Mouse (Mus musculus): ENCODE measurements around the gene Akap8l.

DNA sequence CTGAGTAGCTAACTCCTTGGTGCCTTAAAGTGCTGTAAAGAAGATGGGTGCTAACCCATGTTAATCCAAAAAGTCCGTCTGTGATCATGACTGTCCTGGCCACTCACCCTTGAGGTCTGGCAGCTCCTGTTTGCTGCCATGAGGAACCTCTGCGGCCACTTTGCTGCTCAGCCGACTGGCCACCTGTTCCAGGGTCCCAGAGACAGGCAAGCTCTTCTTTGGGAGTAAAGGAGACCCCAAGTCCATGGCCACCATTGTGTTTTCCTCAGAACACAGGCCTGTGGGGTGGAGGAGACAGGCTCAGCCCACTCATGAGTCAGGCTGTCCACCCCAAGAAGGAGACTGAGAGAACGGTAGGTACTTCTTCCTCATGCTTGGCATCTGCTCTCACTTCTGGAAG lies 12.3 kb upstream of the Akap8l start:
- no peak for TF ChIP-seq CTCF (IDR thresholded peaks at IDR 0.05; ENCODE audit: control insufficient read depth, insufficient read depth, insufficient replicate concordance, low read depth, low read length)
- TF ChIP-seq POLR2A (IDR thresholded peaks at IDR 0.05; ENCODE audit: control insufficient read depth, low read depth, low read length): no peak

Data from testis, adult 2 months (tissue).